Mouse (Mus musculus) natural killer cell, adult 2 months (primary cell): ENCODE data around the gene Gorasp2.

ENCODE experiments used
- DNase-seq, 2 experiments: peaks; one replicate each; pipeline ENCODE4 v3.0.0; 2022; ENCODE audit warnings: low spot score in 2 of 2

The Gorasp2 gene

DNA sequence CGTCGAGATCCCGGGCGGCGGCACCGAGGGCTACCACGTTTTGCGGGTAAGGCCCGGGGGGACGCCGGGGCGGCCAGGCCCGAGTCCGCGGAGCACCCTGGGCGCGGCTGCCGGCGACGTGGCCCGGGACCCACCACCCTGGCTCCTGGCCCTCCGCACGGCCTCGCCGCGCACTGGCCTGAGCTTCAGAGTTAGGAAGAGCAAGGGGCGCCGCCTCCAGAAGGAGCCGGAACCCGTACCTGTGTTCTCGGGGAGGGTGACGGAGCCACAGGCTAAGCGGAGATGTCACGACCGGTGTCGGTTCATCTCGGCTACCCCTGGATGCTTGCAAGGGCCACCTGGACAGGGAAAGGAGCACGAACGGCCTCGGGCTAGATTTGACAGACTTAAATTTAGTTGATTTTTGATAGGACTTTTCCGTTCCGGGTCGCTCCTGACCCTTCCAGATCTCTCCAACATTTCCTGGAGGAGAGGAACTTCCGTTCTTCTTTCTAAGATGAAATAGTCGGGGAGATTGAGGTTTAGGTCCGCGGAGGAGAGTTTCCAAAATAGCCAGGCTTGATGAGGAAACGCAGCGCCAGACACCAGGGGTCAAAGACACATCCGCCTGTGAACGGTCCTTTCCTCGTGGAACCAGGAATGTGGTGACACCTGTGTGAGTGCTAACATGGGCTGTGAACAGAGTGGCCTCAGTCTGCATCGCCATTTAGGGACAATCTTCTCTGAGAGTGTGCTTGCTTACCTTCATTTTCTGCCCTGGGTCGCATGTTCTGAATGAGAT is 529 bp downstream of the Gorasp2 start, which contains the start of gene Gm26558:
Gene Gm26558, minus strand, starts transcription at position 394 of the 781 bp plus-strand sequence.
- DNase-seq, result no peak

DNA sequence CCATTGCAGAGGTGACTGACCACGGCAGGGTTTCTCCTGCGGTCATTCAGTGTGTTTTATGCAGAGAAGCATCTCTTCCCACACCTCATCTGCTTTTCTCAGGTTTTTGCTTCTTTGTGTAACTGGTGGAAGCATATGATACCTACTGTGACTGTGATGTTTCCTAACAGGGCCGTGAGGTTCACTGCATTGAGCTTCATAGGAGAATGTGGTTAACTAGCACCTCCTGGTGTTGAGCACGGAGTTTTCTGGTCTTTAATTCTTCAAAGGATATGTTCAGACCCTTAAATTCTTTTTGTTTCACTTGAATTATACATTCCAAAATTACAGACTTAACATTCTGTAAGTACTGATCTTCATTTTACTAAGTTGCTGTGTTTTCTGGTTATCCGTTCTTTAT is 2.4 kb downstream of the Gorasp2 start:
- peak in 1 of 2 experiments; percentile 33 for DNase-seq

DNA sequence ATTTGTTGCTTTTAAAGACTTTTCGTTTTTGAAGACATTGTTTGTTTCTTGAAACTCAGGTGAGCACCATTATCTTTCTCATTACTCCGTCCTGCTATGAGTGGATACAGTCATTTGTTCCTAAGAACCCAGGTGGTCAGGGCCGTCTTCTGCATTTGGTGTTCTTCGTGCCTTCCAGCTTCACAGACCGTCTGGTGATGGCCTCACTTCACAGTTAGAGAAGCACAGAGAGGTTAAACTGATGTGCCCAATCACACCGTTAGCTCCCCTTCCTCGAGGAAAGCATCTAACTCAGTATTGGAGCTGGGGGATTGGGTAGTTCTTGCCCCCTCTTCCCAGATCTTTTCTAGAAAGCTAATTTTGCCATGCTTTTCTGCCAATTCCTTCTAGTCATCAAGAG is 5.6 kb downstream of the Gorasp2 start:
- DNase-seq, result no peak

DNA sequence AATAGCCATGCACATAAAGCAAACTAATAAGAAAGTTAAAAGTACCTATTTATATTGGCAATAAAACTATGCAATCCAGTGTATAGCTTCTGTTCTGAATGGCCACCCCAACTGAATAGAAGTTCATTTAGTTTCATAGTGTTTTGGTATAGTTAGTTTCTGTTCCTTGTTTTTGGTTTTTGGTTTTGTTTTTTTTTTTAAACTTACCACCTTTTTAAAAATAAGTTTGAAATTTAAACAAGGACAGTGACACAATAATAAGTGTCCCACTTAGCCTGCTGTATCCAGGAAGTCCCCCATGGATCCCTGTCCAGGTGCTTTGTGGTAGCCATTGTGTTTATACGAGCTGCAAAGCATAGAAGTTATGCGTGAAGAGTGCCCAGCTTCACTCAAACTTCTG is 7.9 kb downstream of the Gorasp2 start:
- DNase-seq, result no peak

DNA sequence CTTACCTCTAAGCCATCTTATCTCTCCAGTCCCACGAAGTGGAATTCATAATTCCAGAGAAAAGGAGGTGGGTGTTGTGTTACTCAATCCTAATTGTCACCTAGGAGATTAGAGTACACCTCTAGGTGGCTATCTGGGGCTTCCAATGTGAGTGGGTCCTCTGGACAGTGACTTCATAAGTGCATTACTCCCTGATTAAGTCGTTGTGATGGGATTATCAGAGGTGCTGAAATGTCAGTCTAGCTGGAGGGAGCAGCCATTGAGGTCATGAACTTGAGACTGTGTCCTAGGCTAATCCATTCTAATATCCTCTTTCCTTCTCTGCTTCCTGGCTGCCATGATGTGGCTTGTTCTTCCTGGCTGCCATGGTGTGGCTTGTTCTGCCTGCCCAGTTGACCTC is 8.5 kb downstream of the Gorasp2 start:
- no peak for DNase-seq

DNA sequence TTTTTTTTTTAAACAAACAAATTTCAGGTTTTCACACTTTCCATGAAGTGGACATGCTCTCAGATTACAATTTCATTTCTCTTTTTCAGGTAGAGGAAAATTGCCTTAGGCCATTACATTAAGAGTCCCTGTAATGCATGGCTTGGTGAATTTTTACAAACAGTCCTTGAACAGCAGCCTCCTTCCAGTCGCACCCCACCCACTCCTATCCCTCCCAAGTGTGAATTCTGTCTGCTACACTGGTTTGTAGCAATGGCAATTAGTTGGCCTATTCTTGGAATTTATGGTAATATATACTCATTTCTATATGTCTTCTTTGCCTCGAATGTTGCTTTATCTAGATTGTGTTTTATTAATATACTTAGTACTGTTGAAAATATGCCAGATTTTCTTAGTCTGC is 11.1 kb downstream of the Gorasp2 start:
- DNase-seq, result no peak

DNA sequence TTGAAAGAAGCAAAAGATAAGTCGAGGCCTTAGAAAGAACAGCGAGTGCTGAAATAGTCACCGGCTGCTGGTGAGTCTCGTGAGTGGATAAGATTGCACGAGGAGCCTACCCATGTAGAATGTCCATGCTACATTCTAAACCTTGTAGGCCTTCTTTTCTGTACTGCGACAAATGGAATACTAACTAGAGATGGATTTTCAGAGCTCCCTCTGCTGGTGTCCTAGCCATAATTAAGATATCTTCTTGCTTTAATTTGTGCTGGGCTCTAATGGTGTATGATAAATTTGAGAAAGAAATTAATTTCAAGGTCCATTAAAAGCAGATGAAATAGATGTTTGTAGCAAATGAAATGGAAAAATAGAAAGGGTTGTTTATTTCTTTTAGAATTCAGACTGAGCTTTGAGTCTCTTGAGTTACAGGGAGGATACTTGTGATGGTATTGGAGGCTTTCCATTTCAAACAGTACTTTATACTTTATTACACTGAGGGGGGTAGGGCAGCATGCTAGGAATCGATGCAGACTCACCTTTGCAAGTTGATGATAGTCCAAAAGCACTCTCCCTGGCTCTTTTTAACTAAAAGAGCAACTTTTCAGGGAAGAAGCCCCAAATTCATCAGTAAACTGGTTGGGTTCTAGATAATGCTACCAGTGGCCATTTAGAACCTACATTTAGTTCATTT is 12.2 kb downstream of the Gorasp2 start:
- DNase-seq, result no peak

DNA sequence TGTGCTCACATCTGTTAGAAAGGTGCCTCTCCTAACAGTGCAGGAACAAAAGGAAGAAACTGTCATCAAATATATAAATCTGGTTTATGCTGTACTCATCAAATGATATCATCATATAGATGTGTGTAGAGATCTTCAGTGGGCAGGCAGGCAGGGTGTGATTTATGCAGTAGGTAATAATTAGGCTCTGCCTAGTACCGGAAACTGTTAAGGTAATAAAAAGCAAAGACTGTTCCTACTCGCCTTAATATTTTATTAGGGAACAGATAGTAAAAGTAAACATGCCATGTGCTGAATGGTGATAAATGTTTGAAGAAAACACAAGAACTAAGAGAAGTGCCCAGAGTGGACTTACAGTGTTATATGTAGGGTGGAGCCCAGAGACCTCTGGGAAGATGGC is 20.9 kb downstream of the Gorasp2 start:
- DNase-seq, result no peak

DNA sequence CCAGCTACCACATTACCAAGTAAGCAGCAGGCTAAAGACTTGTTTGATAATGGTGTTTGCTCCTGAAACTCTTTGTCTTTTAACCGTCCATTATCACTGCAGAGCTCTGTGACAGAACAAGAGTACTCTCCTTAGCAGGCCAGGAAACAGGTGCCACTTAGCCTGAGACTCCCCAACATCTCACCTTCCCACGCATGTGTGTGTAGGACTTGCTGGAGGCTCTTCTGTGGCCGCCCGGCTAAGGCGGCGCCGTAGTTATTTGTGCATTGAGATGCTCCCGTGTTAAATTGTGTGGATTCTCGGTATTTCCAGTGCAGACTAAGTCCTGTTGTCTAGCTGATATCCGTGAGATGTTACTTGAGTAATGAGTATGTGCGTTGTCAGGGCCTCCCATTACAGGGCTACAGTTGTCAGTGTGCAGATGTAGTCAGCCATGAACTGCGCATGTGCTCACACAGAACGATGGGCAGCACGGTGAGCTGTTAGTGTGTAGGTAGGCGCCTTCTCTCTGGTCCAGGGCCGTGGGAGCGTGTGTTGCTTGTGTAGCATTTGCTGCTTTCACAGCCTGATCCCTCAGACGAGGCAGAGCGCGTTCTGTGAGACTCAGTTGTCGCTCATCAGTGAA is 27.2 kb downstream of the Gorasp2 start:
- no peak for DNase-seq

DNA sequence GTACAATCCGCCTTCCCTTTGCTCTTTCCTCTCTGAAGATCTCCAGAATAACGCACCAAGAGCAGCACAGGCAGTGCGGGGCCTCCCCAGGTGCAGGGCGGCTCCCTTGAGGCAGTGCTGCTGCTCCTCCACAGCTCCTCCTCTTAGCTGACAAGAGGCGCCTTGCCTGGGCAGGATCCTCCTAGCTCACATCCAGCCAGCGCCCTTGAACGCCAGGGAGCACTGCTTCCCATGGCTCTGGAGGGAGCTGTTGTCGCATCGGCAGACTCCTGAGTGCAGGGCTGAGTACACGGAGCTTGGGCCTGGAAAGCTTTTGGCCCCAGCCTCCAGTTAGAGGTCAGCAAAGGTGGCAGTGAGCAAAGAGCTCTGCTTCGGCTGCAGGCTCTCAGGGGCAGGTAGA is 28.8 kb downstream of the Gorasp2 start:
- DNase-seq, result no peak

DNA sequence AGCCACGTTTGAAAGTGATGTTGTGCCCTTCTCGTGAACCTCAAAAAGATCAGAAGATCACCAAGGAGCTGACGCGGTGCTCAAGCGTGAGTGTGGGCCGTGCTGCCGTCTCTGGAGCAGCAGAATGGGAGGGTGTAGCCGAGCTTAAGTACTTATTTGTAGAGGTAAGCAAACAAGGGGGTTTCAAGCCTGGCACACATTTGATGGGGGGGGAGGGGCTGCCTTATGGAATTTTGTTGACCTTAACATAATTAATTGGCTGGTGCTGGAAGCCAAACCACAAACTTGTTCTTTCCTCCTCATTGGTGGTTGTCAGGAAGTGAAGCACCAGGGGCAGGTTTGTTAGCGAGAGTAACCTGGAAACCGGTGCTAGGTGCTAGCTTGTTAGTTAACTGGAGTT is 34.3 kb downstream of the Gorasp2 start:
- no peak for DNase-seq

DNA sequence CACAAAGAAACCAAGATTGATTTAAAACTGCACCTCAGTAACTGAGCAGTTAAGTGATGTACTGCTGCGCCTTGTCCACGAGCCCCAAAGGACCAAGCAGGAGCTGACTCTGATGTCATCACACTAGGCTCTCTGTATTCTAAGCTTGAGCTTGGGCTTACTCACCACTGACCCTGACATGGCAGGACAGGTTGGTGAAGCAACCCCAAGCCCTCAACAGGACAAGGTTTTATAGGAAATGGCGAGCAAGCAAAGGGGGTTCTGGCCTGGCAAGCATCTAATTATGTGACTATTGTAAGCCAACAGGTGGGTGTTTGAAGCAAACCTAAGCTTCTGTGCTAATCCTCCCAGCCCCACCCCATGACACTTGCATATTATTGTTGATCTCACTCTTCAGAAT is 39.5 kb downstream of the Gorasp2 start:
- no peak for DNase-seq

DNA sequence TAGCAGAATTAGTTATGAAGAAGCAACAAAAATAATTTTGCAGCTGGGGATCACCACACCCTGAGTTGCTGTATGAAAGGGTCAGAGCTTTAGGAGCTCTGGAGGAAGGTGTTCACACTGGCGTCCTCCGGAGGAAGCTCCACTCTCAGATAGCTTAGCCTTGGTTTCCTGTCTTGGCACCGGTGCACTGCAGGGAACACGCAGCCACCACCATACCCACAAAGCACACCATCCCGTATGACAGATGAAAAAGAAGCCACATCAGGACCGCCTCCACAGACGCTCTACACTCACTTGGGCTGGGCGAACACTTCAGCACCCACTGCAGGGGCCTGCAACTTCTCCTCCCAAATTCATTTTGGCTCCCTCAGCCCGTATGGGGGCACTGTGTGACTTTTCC is 40.2 kb downstream of the Gorasp2 start:
- no peak for DNase-seq

DNA sequence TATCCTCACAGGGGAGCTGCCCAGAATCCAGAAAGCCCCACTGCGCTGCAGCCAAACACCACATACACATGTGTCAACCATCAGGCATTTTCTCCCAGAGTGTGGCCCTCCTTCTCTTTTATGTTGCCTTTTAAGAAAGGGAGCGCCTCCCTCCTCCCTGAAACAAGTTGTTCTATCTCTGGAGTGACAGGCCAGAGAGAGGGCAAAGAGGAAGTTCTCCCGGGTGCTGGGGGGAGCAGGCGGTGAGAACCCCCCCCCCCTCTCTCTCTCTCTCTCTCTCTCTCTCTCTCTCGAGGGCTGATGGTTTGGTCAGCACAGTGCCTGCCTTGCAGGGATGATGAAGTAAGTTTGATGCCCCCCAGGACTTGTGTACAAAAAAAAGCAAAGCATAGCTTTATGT is 41.0 kb downstream of the Gorasp2 start:
- no peak for DNase-seq

DNA sequence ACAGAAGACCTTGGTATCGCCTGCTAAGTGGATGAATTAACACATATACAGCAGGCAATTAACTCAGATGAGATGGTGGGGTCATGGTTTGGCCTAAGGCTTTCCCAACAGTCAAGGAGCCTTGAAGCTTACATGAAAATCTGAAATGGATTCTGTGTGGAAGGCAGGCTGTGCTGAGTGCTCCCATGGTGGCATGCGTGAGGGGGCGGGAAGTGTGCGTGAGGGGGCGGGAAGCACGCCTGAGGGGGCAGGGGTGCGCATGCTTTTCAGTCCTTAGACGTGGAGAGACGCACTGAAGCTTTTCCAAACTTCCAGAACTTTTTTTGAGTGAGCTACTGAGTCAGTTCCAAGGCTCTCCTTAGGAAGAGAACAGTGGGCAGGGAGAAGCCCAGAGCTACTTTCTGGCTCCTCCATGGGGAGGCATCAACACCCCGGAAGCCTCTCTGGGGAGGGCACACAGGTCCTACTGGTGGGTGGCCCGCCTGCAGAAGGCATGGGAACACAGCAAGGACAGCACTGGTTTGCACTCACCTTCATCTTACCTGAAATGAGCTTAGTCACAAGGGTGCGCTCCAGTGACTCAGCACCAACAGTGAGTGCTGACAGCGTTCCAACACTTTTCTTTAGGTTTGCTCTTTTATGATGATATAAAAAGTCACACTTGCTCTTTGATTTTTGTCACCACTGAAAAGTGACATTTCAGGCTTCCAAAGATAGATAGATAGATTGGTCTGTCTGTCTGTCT is 47.8 kb downstream of the Gorasp2 start:
- no peak for DNase-seq

DNA sequence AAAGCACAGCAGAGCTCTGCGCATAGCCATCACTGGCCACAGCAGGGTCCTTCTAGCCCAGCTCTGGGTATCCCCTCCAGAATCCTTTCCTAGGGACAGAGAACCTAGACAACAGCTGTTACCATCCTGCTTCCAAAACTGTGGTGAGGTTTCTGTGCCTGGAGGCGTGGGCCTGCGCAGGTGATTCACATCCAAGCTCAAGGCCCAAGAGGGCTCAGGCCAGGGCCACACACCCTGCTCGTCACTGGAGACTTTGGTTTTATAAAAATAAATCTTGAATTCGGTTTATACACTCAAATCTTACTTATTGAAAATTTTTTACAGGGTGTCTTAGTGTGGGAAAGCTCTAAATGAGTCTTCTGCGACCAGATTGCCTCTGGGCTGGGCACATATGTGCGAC is 48.9 kb downstream of the Gorasp2 start:
- DNase-seq, result no peak

DNA sequence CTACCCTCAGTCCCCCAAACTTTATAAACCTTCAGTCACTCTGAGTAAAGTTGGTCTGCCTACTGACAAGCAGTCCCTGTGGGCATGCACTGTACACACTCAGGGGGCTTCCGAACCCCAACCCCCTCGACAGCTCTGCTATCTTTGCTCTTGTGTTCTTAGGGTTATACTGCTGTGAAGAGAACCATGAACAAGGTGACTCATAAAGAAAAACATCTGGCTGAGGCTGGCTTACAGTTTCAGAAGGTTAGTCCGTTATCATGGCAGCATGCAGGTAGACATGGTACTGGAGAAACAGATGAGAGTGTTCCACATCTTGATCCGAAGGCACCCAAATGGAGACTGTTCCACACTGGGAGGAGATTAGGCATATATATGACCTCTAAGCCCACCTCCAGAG is 49.5 kb downstream of the Gorasp2 start:
- DNase-seq, result no peak

DNA sequence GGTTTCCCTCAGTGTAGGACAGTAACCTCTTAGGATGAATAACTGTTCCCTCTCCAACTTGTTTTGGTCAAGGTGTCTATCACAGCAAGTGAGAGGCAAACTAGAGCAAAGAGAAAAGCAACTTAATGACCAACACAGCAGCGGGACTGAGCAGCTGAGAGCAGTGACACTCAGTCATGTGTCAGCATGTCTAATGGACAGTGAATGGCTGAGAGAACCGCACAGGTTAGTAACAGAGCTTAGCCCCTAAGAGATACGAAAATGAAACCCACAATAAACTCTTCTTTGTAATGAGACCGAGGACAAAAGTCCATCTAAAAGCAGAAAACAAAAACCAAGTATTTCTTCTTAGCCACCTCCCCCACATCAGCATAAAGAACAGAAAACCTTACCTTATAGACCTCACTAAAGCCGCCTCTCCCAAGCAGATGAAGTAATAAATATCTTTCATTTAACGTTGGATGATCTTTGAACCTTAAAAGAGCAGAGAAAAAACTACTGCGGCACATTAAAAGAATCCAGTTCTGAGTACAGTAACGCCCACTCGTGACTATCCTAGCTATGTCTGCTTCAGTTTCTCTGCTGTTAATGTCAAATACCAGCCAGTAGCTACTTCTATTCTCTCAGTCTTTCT is 62.4 kb downstream of the Gorasp2 start:
- no peak for DNase-seq

DNA sequence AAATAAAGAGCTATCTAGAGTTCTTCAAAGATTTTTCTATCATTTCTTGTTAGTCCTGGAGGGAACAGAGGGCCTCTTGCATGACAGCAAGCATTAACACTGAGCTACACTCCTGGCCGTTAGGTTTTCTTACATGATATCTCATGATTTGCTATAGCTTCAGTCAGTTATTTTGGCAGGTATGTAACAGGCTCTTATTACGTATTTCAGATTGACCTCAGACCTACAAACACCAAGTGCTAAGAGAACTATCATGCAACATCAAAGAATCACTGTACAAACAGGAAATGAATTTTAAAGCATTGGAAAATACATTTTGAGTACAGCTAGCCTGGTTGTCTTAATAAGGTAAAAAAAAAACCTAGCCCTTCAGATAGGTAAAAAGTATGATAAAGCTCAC is 65.7 kb downstream of the Gorasp2 start:
- no peak for DNase-seq

DNA sequence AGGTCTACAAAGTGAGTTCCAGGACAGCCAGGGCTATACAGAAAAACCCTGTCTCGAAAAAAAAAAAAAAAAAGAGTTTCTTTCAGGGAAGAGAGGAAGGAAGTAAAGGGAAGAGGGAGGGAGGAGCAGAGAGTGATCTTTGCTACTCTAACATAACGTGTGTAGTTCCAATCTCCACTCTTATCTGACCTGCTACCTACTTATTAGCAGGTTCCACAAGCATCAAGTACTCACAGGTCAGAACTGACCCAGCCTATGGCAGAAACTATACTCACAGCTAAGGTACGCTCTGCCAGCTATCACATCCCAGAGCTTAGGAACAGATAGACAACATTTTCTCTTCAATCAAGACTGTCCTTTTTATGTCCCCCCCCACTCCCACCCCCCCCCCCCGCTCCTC is 74.2 kb downstream of the Gorasp2 start:
- no peak for DNase-seq

DNA sequence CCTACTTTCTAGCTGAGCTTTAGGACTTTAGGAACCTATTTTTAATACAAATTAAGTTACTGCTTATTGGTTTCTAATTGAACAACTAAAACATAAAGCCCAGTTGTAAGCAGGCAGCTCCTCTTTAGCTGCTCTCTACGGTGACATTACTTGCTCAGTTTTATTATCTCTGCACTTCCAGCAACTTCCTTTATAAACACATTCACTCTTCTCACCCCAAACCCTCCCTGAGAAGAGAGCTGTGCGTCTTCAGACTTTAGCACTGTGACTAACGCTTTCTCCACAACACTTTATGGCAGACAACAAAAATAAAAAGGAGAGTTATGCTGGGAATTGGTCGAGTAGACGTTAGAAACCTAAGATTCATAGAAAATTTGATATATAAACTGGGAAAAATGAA is 74.6 kb downstream of the Gorasp2 start:
- DNase-seq, result no peak

DNA sequence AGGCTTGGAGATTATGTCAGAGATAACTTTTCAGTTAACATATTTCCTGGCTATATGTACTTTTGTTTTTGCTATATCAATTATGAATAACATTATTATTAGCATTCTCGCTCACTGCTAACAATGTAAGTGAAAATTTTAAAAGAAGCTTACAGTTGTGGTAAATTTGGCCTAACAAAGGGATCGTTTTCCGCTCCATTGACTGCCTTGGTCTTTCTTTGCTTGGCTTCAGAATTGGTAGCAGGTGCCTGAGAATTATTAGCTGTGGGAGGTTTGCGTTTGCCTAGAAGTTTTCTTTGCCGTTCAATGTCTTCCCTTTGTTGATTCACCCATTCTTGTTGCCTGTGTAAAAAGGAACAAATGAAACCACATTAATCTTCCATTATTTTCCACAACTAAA is 80.5 kb downstream of the Gorasp2 start:
- DNase-seq, result no peak
